Mouse (Mus musculus) intestine, embryonic 14.5 days (tissue): Measurements from ENCODE around the gene Ipo9. TPM values are rescaled to one million over a fixed set of nuclear protein-coding genes. Genes with fewer than 3 reads are reported as not detected.

Experiments
- ATAC-seq: fragments of 200-750 bp; cut with Nextera tagmentation; replicated peaks from 2 replicates; pipeline ENCODE4 v1.8.0; 2017; ENCODE audit warnings: low read depth, moderate number of reproducible peaks, moderate TSS enrichment, moderate library complexity; ENCODE audit not compliant: low FRiP score, low TSS enrichment
- DNase-seq: peaks from one replicate; pipeline ENCODE4 v3.0.0-alpha.2; 2018; ENCODE audit warnings: low spot score
- H3K27ac ChIP-seq: fragments of 300-500 bp; sonication (generic); 2 replicates; pipeline ENCODE4 v1.5.1; 2014; ENCODE audit warnings: low read depth, mild to moderate bottlenecking, control low read depth
- H3K27me3 ChIP-seq: fragments of 300-500 bp; sonication (generic); replicated peaks from 2 replicates; pipeline ENCODE4 v1.6.1; 2014; ENCODE audit warnings: low read length, control low read depth; ENCODE audit not compliant: control insufficient read depth, insufficient read depth
- H3K36me3 ChIP-seq: fragments of 300-500 bp; sonication (generic); 2 replicates; pipeline ENCODE4 v1.6.1; 2014; ENCODE audit warnings: low read length, control low read depth; ENCODE audit not compliant: control insufficient read depth, insufficient read depth
- H3K4me1 ChIP-seq: fragments of 300-500 bp; sonication (generic); replicated peaks from 2 replicates; pipeline ENCODE4 v1.6.1; 2014; ENCODE audit warnings: low read length, control low read depth, mixed read lengths; ENCODE audit not compliant: control insufficient read depth, insufficient read depth
- H3K4me2 ChIP-seq: fragments of 300-500 bp; sonication (generic); 2 replicates; pipeline ENCODE4 v1.6.1; 2014; ENCODE audit warnings: low read length
- H3K4me3 ChIP-seq: fragments of 300-500 bp; sonication (generic); 2 replicates; pipeline ENCODE4 v1.5.1; 2014; ENCODE audit warnings: low read depth, low read length, control low read depth, mixed read lengths
- H3K9ac ChIP-seq: fragments of 300-500 bp; sonication (generic); 2 replicates; pipeline ENCODE4 v1.6.1; 2014; ENCODE audit warnings: mild to moderate bottlenecking, low read length
- H3K9me3 ChIP-seq: fragments of 300-500 bp; sonication (generic); 2 replicates; pipeline ENCODE4 v1.6.1; 2016; ENCODE audit warnings: low read length, control low read depth; ENCODE audit not compliant: control insufficient read depth
- WGBS: fragments of 180-500 bp; shearing (Covaris S2); extraction: QIAGEN DNeasy Blood & Tissue Kit; methylation state at CpG from one replicate; pipeline ENCODE4 v1.1.7; 2014; 5-methylcytosine and 5-hydroxymethylcytosine counted together
- polyA plus RNA-seq: library from polyadenylated mRNA; unstranded; fragments of >200 nt; fragmentation: Nextera tagmentation; extraction: Ambion mirVana; gene quantifications from 2 replicates; pipeline ENCODE4 v1.2.1, GENCODE M21; 2014

The Ipo9 gene
- polyA plus RNA-seq, 1 experiment from 2014 or later, result 121 TPM

- Histone ChIP-seq H3K4me3 (no peak overlapping the region), H3K4me2 (no peak overlapping the region), H3K27me3 (no peaks in the 10 kb centered on the region), H3K36me3 (peaks cover 76% of the 10 kb centered on the region), H3K9ac (no peak overlapping the region), H3K9me3 (no peaks in the 10 kb centered on the region), H3K4me1 (no peaks in the 10 kb centered on the region), H3K27ac (no peak overlapping the region)
- 95% methylated on average over 5 of the region's 5 CpGs for WGBS
- DNase-seq (no peak), ATAC-seq (no peak)
Observed at GRCm38 (mm10) chr1:135448940-135449339, 18.6 kb upstream of the Ipo9 start.

- Histone ChIP-seq H3K27me3 (no peaks in the 10 kb centered on the region), H3K9ac (no peak overlapping the region), H3K36me3 (peaks cover 73% of the 10 kb centered on the region), H3K27ac (no peak overlapping the region), H3K4me2 (no peak overlapping the region), H3K4me3 (no peak overlapping the region), H3K9me3 (no peaks in the 10 kb centered on the region), H3K4me1 (no peaks in the 10 kb centered on the region)
- ATAC-seq (no peak), DNase-seq (no peak)
- 94% methylated on average over 12 of the region's 12 CpGs for WGBS
Observed at GRCm38 (mm10) chr1:135443506-135443905, 13.2 kb upstream of the Ipo9 start.

GRCm38 (mm10) chr1:135441861-135442260 lies 11.6 kb upstream of the Ipo9 start:
- Histone ChIP-seq H3K27ac (no peak overlapping the region), H3K27me3 (no peaks in the 10 kb centered on the region), H3K4me1 (no peaks in the 10 kb centered on the region), H3K36me3 (peaks cover 82% of the 10 kb centered on the region), H3K4me3 (no peak overlapping the region), H3K4me2 (no peak overlapping the region), H3K9me3 (no peaks in the 10 kb centered on the region), H3K9ac (no peak overlapping the region)
- DNase-seq, result no peak
- ATAC-seq, result no peak
- WGBS, result 96% methylated on average over 3 of the region's 3 CpGs

- WGBS, result 91% methylated on average over 6 of the region's 6 CpGs
- DNase-seq (no peak), ATAC-seq (no peak)
- Histone ChIP-seq H3K27me3 (no peaks in the 10 kb centered on the region), H3K4me2 (no peak overlapping the region), H3K9ac (no peak overlapping the region), H3K4me1 (no peaks in the 10 kb centered on the region), H3K9me3 (no peaks in the 10 kb centered on the region), H3K27ac (no peak overlapping the region), H3K36me3 (peaks cover 80% of the 10 kb centered on the region), H3K4me3 (no peak overlapping the region)
Observed at GRCm38 (mm10) chr1:135440986-135441385, 10.7 kb upstream of the Ipo9 start.

GRCm38 (mm10) chr1:135438801-135439200 lies 8.5 kb upstream of the Ipo9 start:
- Histone ChIP-seq H3K4me2 (no peak overlapping the region), H3K36me3 (peaks cover 62% of the 10 kb centered on the region), H3K9me3 (no peaks in the 10 kb centered on the region), H3K27me3 (no peaks in the 10 kb centered on the region), H3K27ac (no peak overlapping the region), H3K4me3 (no peak overlapping the region), H3K9ac (no peak overlapping the region), H3K4me1 (no peaks in the 10 kb centered on the region; the same call in 1 of the 2 replicates)
- ATAC-seq, result no peak
- no peak for DNase-seq
- 92% methylated on average over 6 of the region's 6 CpGs for WGBS

GRCm38 (mm10) chr1:135435823-135436222 lies 5.5 kb upstream of the Ipo9 start:
- ATAC-seq, result no peak
- no peaks in the 10 kb centered on the region for H3K9me3 ChIP-seq
- no peak for DNase-seq
- no peak overlapping the region for H3K4me3 ChIP-seq
- H3K4me2 ChIP-seq, result no peak overlapping the region
- H3K36me3 ChIP-seq, result peaks cover 32% of the 10 kb centered on the region
- WGBS, result 8% methylated on average over 2 of the region's 2 CpGs
- H3K27me3 ChIP-seq, result no peaks in the 10 kb centered on the region
- H3K27ac ChIP-seq, result 0 out of 2 replicates have a peak overlapping the region, but pooled peaks have one; percentile 47
- H3K9ac ChIP-seq, result no peak overlapping the region
- H3K4me1 ChIP-seq, result no peaks in the 10 kb centered on the region; the same call in 1 of the 2 replicates

- ATAC-seq (peak; percentile 68), DNase-seq (no peak)
- Histone ChIP-seq H3K9ac (peak overlapping the region; percentile 95), H3K27me3 (no peaks in the 10 kb centered on the region), H3K4me2 (peak overlapping the region; percentile 77), H3K4me1 (peaks cover 15% of the 10 kb centered on the region), H3K9me3 (no peaks in the 10 kb centered on the region), H3K27ac (peak overlapping the region; percentile 92; the same call in 1 of the 2 replicates), H3K36me3 (peaks cover 15% of the 10 kb centered on the region), H3K4me3 (peak overlapping the region; percentile 95)
- WGBS, result under 1% methylated on average over 14 of the region's 14 CpGs
Observed at GRCm38 (mm10) chr1:135430669-135431017, 344 bp upstream of the Ipo9 start.

- Histone ChIP-seq H3K27ac (no peak overlapping the region), H3K4me3 (no peak overlapping the region), H3K9me3 (no peaks in the 10 kb centered on the region), H3K4me2 (no peak overlapping the region), H3K4me1 (peaks cover 15% of the 10 kb centered on the region), H3K36me3 (peaks cover 42% of the 10 kb centered on the region), H3K27me3 (no peaks in the 10 kb centered on the region), H3K9ac (no peak overlapping the region)
- ATAC-seq (no peak), DNase-seq (no peak)
- 91% methylated on average over 6 of the region's 6 CpGs for whole genome bisulfite sequencing
Observed at GRCm38 (mm10) chr1:135427390-135427789, 2.9 kb downstream of the Ipo9 start.

- Histone ChIP-seq H3K4me2 (no peak overlapping the region), H3K9me3 (no peaks in the 10 kb centered on the region), H3K36me3 (peaks cover 42% of the 10 kb centered on the region), H3K4me1 (peaks cover 15% of the 10 kb centered on the region), H3K4me3 (no peak overlapping the region), H3K27me3 (no peaks in the 10 kb centered on the region), H3K9ac (no peak overlapping the region), H3K27ac (no peak overlapping the region)
- 97% methylated on average over 10 of the region's 10 CpGs for WGBS
- DNase-seq, result no peak
- ATAC-seq, result no peak
Observed at GRCm38 (mm10) chr1:135426645-135427044, 3.7 kb downstream of the Ipo9 start.
